Mouse (Mus musculus): ENCODE results near the gene Zdhhc1. TPM values are rescaled to one million over a fixed set of nuclear protein-coding genes. Genes with fewer than 3 reads are reported as not detected.
A peak's percentile ranks its signal among the peaks of the same experiment; 100 is the strongest.

The Zdhhc1 gene
- total RNA-seq (2021) = 10 to 100 TPM; 41.8 to 42.5 TPM
- long read RNA-seq, experiment 1, transcript Zdhhc1-203 (14 exons, 2,056 nt) = major isoform, 10 of 69 reads
- long read RNA-seq, experiment 1, partial matches to known transcripts = 9 of 69 reads
- long read RNA-seq, experiment 1, other reads (novel, unspliced or antisense) = 48 of 69 reads
- long read RNA-seq, experiment 2, transcript Zdhhc1-203 (14 exons, 2,056 nt) = major isoform, 7 of 44 reads
- long read RNA-seq, experiment 2, partial matches to known transcripts = 12 of 44 reads
- long read RNA-seq, experiment 2, other reads (novel, unspliced or antisense) = 24 of 44 reads

DNA sequence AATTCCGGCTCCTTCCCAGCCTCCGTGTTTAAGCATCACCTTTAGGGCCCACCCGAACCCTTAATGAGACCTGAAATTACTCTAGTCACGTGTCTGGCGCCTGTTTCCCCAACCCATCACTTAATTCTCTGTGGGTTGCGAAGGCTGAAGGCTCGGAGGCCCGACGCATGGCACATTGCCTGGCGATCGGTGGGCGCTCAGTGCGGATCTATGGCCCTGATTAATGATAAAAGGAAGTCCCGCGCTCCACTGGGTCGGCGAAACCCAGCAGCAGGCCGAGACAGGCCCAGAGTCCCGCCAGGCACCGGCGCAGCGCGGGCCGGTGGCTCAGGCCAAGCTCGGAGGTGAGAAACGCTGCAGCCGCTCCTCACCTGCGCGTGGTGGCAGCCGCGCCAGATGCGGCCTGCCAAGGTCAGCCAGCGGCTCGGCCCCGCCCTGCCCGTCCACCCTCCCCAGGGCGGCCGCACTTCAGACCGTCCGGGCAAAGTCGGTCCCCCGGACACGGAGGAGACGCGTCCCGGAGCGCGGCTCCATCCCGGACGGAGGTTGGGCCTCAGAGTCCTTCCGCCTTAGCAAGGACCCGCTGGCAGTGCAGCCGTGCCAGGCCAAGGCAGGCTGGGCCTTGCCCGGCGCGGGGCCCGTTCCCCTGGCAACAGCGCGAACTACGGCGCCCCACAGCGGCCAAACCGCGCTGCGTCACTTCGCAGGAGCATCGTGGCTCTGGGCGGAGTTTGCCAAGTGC, at the start of gene Zdhhc1:
Zdhhc1 (minus strand) TSS at position 464 of the 742 bp plus-strand sequence.
- peak; percentile 90 to 95 for DNase-seq (ENCODE audit: low spot score in 2 of 2)

GRCm38 (mm10) chr8:105545249-105545648, 48.5 kb upstream of the Zdhhc1 start:
- DNase-seq (ENCODE audit: low spot score in 2 of 2) = peak; percentile 37 to 44

DNA sequence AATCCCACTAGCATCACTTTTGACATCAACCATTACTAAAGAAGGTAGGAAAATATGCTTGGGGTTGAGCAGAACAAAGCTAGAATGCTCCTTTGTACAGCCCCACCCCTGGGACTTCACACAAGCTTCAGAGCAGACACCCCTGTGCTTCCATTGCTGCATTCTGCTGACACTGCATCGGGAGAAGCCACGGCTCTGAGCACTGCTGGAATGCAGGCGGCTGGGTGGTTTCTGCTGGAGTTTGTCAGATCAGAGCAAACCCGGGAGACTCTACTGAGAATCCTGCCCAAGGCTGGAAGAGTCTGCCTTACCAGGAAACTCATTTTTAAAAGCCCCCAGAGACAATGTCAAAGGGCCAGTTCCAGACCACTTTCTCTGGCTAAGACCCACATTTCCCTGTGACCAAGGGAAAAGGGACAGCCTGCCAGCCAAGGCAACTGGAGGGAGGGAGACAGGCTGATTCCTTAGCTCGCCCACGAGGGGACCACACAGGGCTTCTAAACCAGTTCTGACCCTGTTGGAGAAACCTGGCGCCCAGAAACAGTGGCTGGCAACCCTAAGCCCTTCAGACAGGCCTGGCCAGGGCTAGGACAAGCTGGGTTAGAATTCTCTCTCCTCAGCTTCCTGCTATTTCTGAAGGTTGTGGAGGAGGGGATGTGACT, 48.0 kb upstream of the Zdhhc1 start:
- no peak for DNase-seq (ENCODE audit: low spot score in 2 of 2)

- no peak for DNase-seq (ENCODE audit: low spot score in 2 of 2)
Measured at GRCm38 (mm10) chr8:105543703-105544102, 47.0 kb upstream of the Zdhhc1 start.

- DNase-seq (ENCODE audit: low spot score in 2 of 2) = no peak
Measured at GRCm38 (mm10) chr8:105542808-105543207, 46.1 kb upstream of the Zdhhc1 start.

- no peak for DNase-seq (ENCODE audit: low spot score in 2 of 2)
Measured at GRCm38 (mm10) chr8:105542032-105542656, 45.4 kb upstream of the Zdhhc1 start.

DNA sequence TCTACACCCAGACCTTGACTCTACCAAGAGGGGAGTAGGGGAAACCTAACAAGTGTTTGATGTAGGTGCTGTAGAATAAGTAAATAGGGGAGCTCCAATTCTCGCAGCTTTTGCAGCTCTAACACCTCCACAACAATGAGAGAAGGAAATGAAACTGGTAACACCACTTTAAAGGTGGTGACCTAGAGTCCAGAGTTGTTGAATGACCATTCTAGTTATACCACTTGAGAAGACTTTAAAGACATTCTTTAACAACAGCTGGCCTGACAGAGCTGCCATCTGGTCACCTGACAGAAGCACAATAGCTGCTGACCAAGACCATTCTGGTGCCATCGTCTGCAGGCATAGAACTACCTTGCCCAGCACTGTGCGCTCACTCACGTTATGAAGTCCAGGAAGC, 42.2 kb upstream of the Zdhhc1 start:
- DNase-seq (ENCODE audit: low spot score in 2 of 2) = no peak

GRCm38 (mm10) chr8:105537011-105537677, 40.4 kb upstream of the Zdhhc1 start:
- DNase-seq (ENCODE audit: low spot score in 2 of 2) = no peak

GRCm38 (mm10) chr8:105536546-105536945, 39.8 kb upstream of the Zdhhc1 start:
- peak in 1 of 2 experiments; percentile 40 for DNase-seq (ENCODE audit: low spot score in 2 of 2)

GRCm38 (mm10) chr8:105533892-105534329, 37.2 kb upstream of the Zdhhc1 start:
- peak; percentile 45 to 72 for DNase-seq (ENCODE audit: low spot score in 2 of 2)

GRCm38 (mm10) chr8:105533439-105533838, 36.7 kb upstream of the Zdhhc1 start:
- DNase-seq (ENCODE audit: low spot score in 2 of 2) = no peak

DNA sequence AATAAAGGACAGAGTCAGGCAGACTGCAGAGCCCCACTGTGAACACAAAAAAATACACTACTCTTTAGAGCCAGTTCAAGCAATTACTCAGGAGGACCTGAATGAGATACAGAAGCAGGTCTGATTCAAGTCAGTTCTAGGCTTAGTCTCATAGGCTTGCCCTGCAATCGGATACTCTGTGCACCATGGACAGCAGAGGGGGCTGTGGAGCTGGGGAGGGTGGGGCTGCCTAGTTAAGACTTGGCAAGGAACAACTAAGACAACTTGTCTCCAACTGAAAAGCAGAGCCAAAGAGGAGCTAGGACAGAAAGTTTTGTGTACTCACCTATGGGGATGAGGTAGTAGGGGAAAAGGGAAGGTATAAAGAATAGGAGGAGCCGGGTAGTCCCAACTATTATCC, 35.1 kb upstream of the Zdhhc1 start:
- no peak for DNase-seq (ENCODE audit: low spot score in 2 of 2)

- DNase-seq (ENCODE audit: low spot score in 2 of 2) = no peak
Measured at GRCm38 (mm10) chr8:105529271-105529670, 32.6 kb upstream of the Zdhhc1 start.

GRCm38 (mm10) chr8:105528206-105528605, 31.5 kb upstream of the Zdhhc1 start:
- DNase-seq (ENCODE audit: low spot score in 2 of 2) = no peak

GRCm38 (mm10) chr8:105527110-105527509, 30.4 kb upstream of the Zdhhc1 start:
- no peak for DNase-seq (ENCODE audit: low spot score in 2 of 2)

GRCm38 (mm10) chr8:105522890-105523289, 26.2 kb upstream of the Zdhhc1 start:
- no peak for DNase-seq (ENCODE audit: low spot score in 2 of 2)

- no peak for DNase-seq (ENCODE audit: low spot score in 2 of 2)
Measured at GRCm38 (mm10) chr8:105521995-105522769, 25.5 kb upstream of the Zdhhc1 start.

DNA sequence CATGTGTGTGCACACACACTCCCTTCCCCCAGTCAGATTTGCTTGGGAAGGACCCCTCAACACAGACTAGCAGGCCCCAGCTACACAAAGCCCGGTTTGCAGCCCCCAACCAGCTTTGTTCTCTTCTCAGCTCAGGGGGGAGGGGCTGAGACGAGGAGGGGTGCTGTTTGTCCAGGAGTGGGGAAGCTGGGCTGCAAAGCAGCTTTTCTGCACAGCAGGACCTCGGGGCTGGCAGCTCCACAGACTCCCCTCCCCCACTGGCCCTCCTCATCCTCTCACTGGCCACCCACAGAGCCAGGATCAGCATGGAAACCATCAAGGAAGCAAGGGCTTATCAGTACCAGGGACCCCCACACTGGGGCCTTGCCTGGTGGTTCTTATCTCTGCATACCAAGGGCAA, 24.4 kb upstream of the Zdhhc1 start:
- DNase-seq (ENCODE audit: low spot score in 2 of 2) = no peak

- no peak for DNase-seq (ENCODE audit: low spot score in 2 of 2)
Measured at GRCm38 (mm10) chr8:105520521-105520920, 23.8 kb upstream of the Zdhhc1 start.

GRCm38 (mm10) chr8:105519591-105519990, 22.9 kb upstream of the Zdhhc1 start:
- no peak for DNase-seq (ENCODE audit: low spot score in 2 of 2)
